Mouse (Mus musculus): ENCODE measurements at regions not wholly inside any gene's neighbourhood (a gene's known extent, or its start where the extent isn't known, plus 50 kb on each side); places are given as distances from the start of the nearest gene placed in this dataset.

- in situ Hi-C loops (cut with MboI; ENCODE audit: low sequenced_read_pairs in 2 of 2, unreplicated experiment in 2 of 2) = no loop called here
- no peak overlapping the region for H3K4me3 ChIP-seq (ENCODE audit: insufficient read depth in 1 of 2, low read depth in 1 of 2, low read length in 2 of 2, poor library complexity in 1 of 2, severe bottlenecking in 1 of 2)
- TF ChIP-seq ZNF384 (IDR thresholded peaks at IDR 0.05; ENCODE audit: low read depth, low read length) (no peak), HCFC1 (IDR thresholded peaks at IDR 0.05; ENCODE audit: borderline replicate concordance, insufficient read depth, low read length) (no peak), CHD2 (IDR thresholded peaks at IDR 0.05; ENCODE audit: low read depth, low read length) (no peak), ZC3H11A (IDR thresholded peaks at IDR 0.05; ENCODE audit: borderline replicate concordance, low read depth, low read length) (no peak)
- H3K27ac ChIP-seq (ENCODE audit: insufficient read depth, low read depth, low read length, poor library complexity, severe bottlenecking) = no peak overlapping the region
- H3K36me3 ChIP-seq (ENCODE audit: control insufficient read depth, insufficient read depth, low read length, poor library complexity, severe bottlenecking) = no peaks in the 10 kb centered on the region
- no peaks in the 10 kb centered on the region for H3K9me3 ChIP-seq (ENCODE audit: control insufficient read depth, insufficient read depth, low read depth, low read length)
- no peak overlapping the region for H3K9ac ChIP-seq (ENCODE audit: insufficient read depth, low read depth, low read length, poor library complexity, severe bottlenecking)
- DNase-seq (ENCODE audit: low read depth, low spot score) = no peak
- no peaks in the 10 kb centered on the region for H3K4me1 ChIP-seq (ENCODE audit: control insufficient read depth in 2 of 2, insufficient read depth in 2 of 2, low read length in 2 of 2, poor library complexity in 1 of 2)
Observed at GRCm38 (mm10) chr1:28565383-28566154, 214.5 kb downstream of the Gm597 start.

DNA sequence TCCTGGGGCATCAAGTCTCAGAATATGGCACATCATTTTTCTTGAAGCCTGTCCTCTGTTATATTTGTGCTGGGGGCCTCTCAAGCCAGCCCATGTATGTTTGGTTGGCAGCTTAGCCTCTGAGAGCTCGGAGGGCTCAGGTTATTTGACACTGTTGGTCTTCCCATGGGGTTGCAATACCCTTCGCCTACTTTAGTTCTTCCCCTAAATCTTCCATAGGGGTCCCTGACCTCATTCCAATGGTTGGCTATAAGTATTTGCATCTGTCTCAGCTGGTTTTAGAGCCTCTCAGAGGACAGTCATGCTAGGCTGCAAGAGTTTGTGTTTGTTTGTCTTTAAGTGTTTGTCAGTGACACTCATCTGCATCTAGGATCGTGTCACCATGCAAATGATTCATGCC, 216.2 kb downstream of the Gm597 start:
- Histone ChIP-seq H3K36me3 (ENCODE audit: control insufficient read depth, insufficient read depth, low read length, poor library complexity, severe bottlenecking) (no peaks in the 10 kb centered on the region), H3K4me3 (ENCODE audit: insufficient read depth in 1 of 2, low read depth in 1 of 2, low read length in 2 of 2, poor library complexity in 1 of 2, severe bottlenecking in 1 of 2) (no peak overlapping the region), H3K9ac (ENCODE audit: insufficient read depth, low read depth, low read length, poor library complexity, severe bottlenecking) (no peak overlapping the region), H3K27ac (ENCODE audit: insufficient read depth, low read depth, low read length, poor library complexity, severe bottlenecking) (no peak overlapping the region), H3K4me1 (ENCODE audit: control insufficient read depth in 2 of 2, insufficient read depth in 2 of 2, low read length in 2 of 2, poor library complexity in 1 of 2) (no peaks in the 10 kb centered on the region), H3K9me3 (ENCODE audit: control insufficient read depth, insufficient read depth, low read depth, low read length) (no peaks in the 10 kb centered on the region)
- TF ChIP-seq HCFC1 (IDR thresholded peaks at IDR 0.05; ENCODE audit: borderline replicate concordance, insufficient read depth, low read length) (no peak), ZNF384 (IDR thresholded peaks at IDR 0.05; ENCODE audit: low read depth, low read length) (no peak), MAFK (IDR thresholded peaks at IDR 0.05; ENCODE audit: insufficient read depth, low read depth, low read length) (no peak), CHD2 (IDR thresholded peaks at IDR 0.05; ENCODE audit: low read depth, low read length) (no peak), ZC3H11A (IDR thresholded peaks at IDR 0.05; ENCODE audit: borderline replicate concordance, low read depth, low read length) (no peak)
- no peak for DNase-seq (ENCODE audit: low read depth, low spot score)
- in situ Hi-C loops (cut with MboI; ENCODE audit: low sequenced_read_pairs in 2 of 2, unreplicated experiment in 2 of 2) = no loop called here

Data from ES-E14 (cell line).